Mouse (Mus musculus) C2C12 (cell line): ENCODE results near the gene Raet1e.

ENCODE experiments used
- CEBPB ChIP-seq: IDR thresholded peaks from one replicate; pipeline ENCODE4 v1.6.1; 2011; ENCODE audit warnings: low read depth, mild to moderate bottlenecking, control low read depth, moderate library complexity
- CTCF ChIP-seq: IDR thresholded peaks from one replicate; pipeline ENCODE4 v1.5.1; 2011; ENCODE audit not compliant: control insufficient read depth, insufficient read depth, insufficient read length
- MYOG ChIP-seq: IDR thresholded peaks from one replicate; pipeline ENCODE4 v1.6.1; 2011; ENCODE audit not compliant: control insufficient read depth, insufficient read length; ENCODE audit errors: extremely low read depth
- USF1 ChIP-seq: IDR thresholded peaks from one replicate; pipeline ENCODE4 v1.6.1; 2011; ENCODE audit warnings: low read depth, mild to moderate bottlenecking, control low read depth, moderate library complexity

DNA sequence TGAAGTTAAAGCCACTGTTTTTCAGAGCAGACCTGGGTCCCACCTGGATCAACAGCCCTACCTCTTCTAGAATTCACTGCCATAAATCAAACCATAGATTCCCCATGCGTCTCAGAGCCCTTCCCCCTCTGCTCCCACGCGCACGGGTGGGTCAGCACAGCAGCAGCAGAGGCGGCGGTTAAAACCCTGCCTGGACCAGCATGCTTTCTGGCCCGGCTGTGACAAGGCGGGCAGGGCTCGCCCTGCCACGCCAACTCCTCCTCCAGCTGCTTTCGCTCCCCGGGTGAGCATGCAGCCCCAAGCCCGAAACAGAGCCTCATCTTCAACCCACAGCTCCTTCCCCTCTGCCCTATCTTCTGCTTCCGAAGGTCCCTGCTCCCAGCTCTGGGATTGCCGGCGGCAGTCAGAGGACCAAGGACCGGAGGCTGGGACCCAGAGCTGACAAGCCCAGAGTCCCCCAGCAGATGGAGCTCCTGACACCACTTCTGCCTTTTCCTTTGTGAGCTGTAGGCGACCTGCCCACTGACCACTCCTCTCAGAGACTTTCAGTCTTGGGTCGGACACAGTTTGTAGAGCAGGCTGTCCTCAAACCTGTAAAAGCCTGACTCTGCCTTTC lies 17.6 kb upstream of the Raet1e start:
- TF ChIP-seq CEBPB (no peak), CTCF (peak; percentile 36), USF1 (no peak), MYOG (no peak)
